Mouse (Mus musculus) liver, embryonic 16.5 days (tissue): ENCODE results near the gene Arhgap30. TPM values are rescaled to one million over a fixed set of nuclear protein-coding genes. Genes with fewer than 3 reads are reported as not detected.

ENCODE experiments used
- ATAC-seq: fragments of 200-750 bp; cut with Nextera tagmentation; 2 replicates; pipeline ENCODE4 v1.8.0; 2017; ENCODE audit warnings: low read depth, mild to moderate bottlenecking, moderate number of reproducible peaks, moderate library complexity
- H3K27ac ChIP-seq: fragments of 300-500 bp; sonication (generic); 2 replicates; pipeline ENCODE4 v1.5.1; 2014; ENCODE audit warnings: mild to moderate bottlenecking, low read length
- H3K27me3 ChIP-seq: fragments of 300-500 bp; sonication (generic); 2 replicates; pipeline ENCODE4 v1.6.1; 2014; ENCODE audit warnings: low read depth, low read length, mixed read lengths; ENCODE audit not compliant: control insufficient read depth, insufficient read depth
- H3K36me3 ChIP-seq: fragments of 300-500 bp; sonication (generic); 2 replicates; pipeline ENCODE4 v1.6.1; 2014; ENCODE audit warnings: mild to moderate bottlenecking; ENCODE audit not compliant: control insufficient read depth, insufficient read depth
- H3K4me1 ChIP-seq: fragments of 300-500 bp; sonication (generic); 2 replicates; pipeline ENCODE4 v1.6.1; 2014; ENCODE audit warnings: low read depth, low read length, mixed read lengths; ENCODE audit not compliant: control insufficient read depth
- H3K4me2 ChIP-seq: fragments of 300-500 bp; sonication (generic); 2 replicates; pipeline ENCODE4 v1.6.1; 2014; ENCODE audit warnings: low read depth, low read length, mixed read lengths
- H3K4me3 ChIP-seq: fragments of 300-500 bp; sonication (generic); 2 replicates; pipeline ENCODE4 v1.5.1; 2014; ENCODE audit warnings: low read depth, mild to moderate bottlenecking, low read length
- H3K9ac ChIP-seq: fragments of 300-500 bp; sonication (generic); 2 replicates; pipeline ENCODE4 v1.6.1; 2014; ENCODE audit warnings: low read depth, low read length
- H3K9me3 ChIP-seq: fragments of 300-500 bp; sonication (generic); replicated peaks from 2 replicates; pipeline ENCODE4 v1.6.1; 2016; ENCODE audit warnings: low read length; ENCODE audit not compliant: control insufficient read depth
- WGBS: fragments of 180-500 bp; shearing (Covaris S2); extraction: QIAGEN DNeasy Blood & Tissue Kit; methylation state at CpG from one replicate; pipeline ENCODE4 v1.1.7; 2014; ENCODE audit not compliant: insufficient replicate concordance; 5-methylcytosine and 5-hydroxymethylcytosine counted together
- polyA plus RNA-seq: library from polyadenylated mRNA; unstranded; fragments of >200 nt; fragmentation: Nextera tagmentation; extraction: Ambion mirVana; gene quantifications from 2 replicates; pipeline ENCODE4 v1.2.1, GENCODE M21; 2015

The Arhgap30 gene
- polyA plus RNA-seq, 1 experiment from 2014 or later: 5.8 TPM

GRCm38 (mm10) chr1:171387099-171387498 is 1.7 kb upstream of the Arhgap30 start:
- H3K27ac ChIP-seq: no peak overlapping the region
- H3K9ac ChIP-seq: no peak overlapping the region
- WGBS: 46% methylated on average over 6 of the region's 6 CpGs
- H3K27me3 ChIP-seq: no peaks in the 10 kb centered on the region
- no peak overlapping the region for H3K4me2 ChIP-seq
- no peaks in the 10 kb centered on the region for H3K4me1 ChIP-seq
- ATAC-seq: no peak
- H3K4me3 ChIP-seq: no peak overlapping the region
- no peaks in the 10 kb centered on the region for H3K9me3 ChIP-seq
- no peaks in the 10 kb centered on the region for H3K36me3 ChIP-seq

- Histone ChIP-seq H3K9me3 (no peaks in the 10 kb centered on the region), H3K4me3 (peak overlapping the region; percentile 48), H3K27me3 (no peaks in the 10 kb centered on the region), H3K36me3 (no peaks in the 10 kb centered on the region), H3K4me1 (no peaks in the 10 kb centered on the region), H3K9ac (no peak overlapping the region), H3K4me2 (no peak overlapping the region), H3K27ac (peak overlapping the region; percentile 77)
- ATAC-seq: peak; percentile 38; the same call in 1 of the 2 replicates
- WGBS: 30% methylated on average over 4 of the region's 4 CpGs
These were observed 1.3 kb downstream of the Arhgap30 start for GRCm38 (mm10) chr1:171390101-171390500.

GRCm38 (mm10) chr1:171401821-171402220 is 13.1 kb downstream of the Arhgap30 start:
- no peak overlapping the region for H3K27ac ChIP-seq
- H3K27me3 ChIP-seq: no peaks in the 10 kb centered on the region
- H3K4me1 ChIP-seq: no peaks in the 10 kb centered on the region
- WGBS: 84% methylated on average over 4 of the region's 4 CpGs
- no peaks in the 10 kb centered on the region for H3K36me3 ChIP-seq
- H3K4me2 ChIP-seq: no peak overlapping the region
- H3K9me3 ChIP-seq: no peaks in the 10 kb centered on the region
- H3K9ac ChIP-seq: no peak overlapping the region
- ATAC-seq: no peak
- H3K4me3 ChIP-seq: no peak overlapping the region

- H3K4me2 ChIP-seq: no peak overlapping the region
- ATAC-seq: no peak
- no peaks in the 10 kb centered on the region for H3K36me3 ChIP-seq
- no peaks in the 10 kb centered on the region for H3K4me1 ChIP-seq
- no peak overlapping the region for H3K4me3 ChIP-seq
- no peaks in the 10 kb centered on the region for H3K27me3 ChIP-seq
- WGBS: 74% methylated on average over 9 of the region's 9 CpGs
- H3K9ac ChIP-seq: no peak overlapping the region
- H3K27ac ChIP-seq: no peak overlapping the region
- H3K9me3 ChIP-seq: no peaks in the 10 kb centered on the region
These were observed 14.2 kb downstream of the Arhgap30 start for GRCm38 (mm10) chr1:171402991-171403390.

DNA sequence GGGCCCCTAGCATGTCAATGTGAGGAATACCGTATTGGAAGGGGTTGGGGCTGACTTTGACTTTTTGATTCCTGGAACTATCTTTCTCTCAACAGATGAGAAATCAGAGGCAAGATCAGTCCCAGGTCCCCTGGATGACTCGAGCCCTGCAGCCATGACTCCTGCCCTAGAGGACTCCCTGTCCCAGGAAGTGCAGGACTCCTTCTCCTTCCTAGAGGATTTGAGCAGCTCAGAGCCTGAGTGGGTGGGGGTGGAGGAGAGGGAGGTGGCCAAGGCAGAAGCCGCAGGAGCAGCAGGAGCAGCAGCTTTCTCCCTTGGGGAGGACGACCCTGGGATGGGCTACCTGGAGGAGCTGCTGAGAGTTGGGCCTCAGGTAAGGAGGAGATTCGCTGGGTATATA is 18.5 kb downstream of the Arhgap30 start:
- no peaks in the 10 kb centered on the region for H3K4me1 ChIP-seq
- 58% methylated on average over 5 of the region's 5 CpGs for WGBS
- no peak overlapping the region for H3K27ac ChIP-seq
- no peaks in the 10 kb centered on the region for H3K36me3 ChIP-seq
- no peak for ATAC-seq
- H3K9ac ChIP-seq: no peak overlapping the region
- H3K9me3 ChIP-seq: no peaks in the 10 kb centered on the region
- no peak overlapping the region for H3K4me3 ChIP-seq
- H3K27me3 ChIP-seq: no peaks in the 10 kb centered on the region
- H3K4me2 ChIP-seq: no peak overlapping the region

GRCm38 (mm10) chr1:171410231-171410630 is 21.5 kb downstream of the Arhgap30 start:
- Histone ChIP-seq H3K27me3 (no peaks in the 10 kb centered on the region), H3K4me3 (no peak overlapping the region), H3K36me3 (no peaks in the 10 kb centered on the region; the same call in 1 of the 2 replicates), H3K27ac (no peak overlapping the region), H3K9me3 (no peaks in the 10 kb centered on the region), H3K9ac (no peak overlapping the region), H3K4me2 (no peak overlapping the region), H3K4me1 (peaks cover 23% of the 10 kb centered on the region)
- 93% methylated on average over 1 of the region's 1 CpGs for WGBS
- ATAC-seq: no peak

- ATAC-seq: peak; percentile 97
These were observed 22.3 kb downstream of the Arhgap30 start, which contains the start of gene Usf1 for GRCm38 (mm10) chr1:171410947-171411484. Gene Usf1, plus strand, starts transcription at chr1:171411313.

GRCm38 (mm10) chr1:171411492-171411941 is 22.8 kb downstream of the Arhgap30 start:
- Histone ChIP-seq H3K4me2 (peak overlapping the region; percentile 69), H3K27me3 (no peaks in the 10 kb centered on the region), H3K9ac (peak overlapping the region; percentile 96), H3K36me3 (peaks cover 5% of the 10 kb centered on the region), H3K4me3 (peak overlapping the region; percentile 97), H3K27ac (peak overlapping the region; percentile 81), H3K9me3 (no peaks in the 10 kb centered on the region), H3K4me1 (peaks cover 23% of the 10 kb centered on the region)
- WGBS: under 1% methylated on average over 39 of the region's 39 CpGs
- peak; percentile 65 for ATAC-seq

More at GRCm38 (mm10) chr1:171410947-171411484, 22.3 kb downstream of the Arhgap30 start, which contains the start of gene Usf1:
- under 1% methylated on average over 36 of the region's 36 CpGs for WGBS
- Histone ChIP-seq H3K36me3 (no peaks in the 10 kb centered on the region; the same call in 1 of the 2 replicates), H3K4me1 (peaks cover 23% of the 10 kb centered on the region), H3K4me3 (peak within 1 kb of the TSS; percentile 97), H3K27me3 (no peaks in the 10 kb centered on the region), H3K9ac (peak within 1 kb of the TSS; percentile 96), H3K9me3 (no peaks in the 10 kb centered on the region), H3K27ac (peak within 1 kb of the TSS; percentile 81), H3K4me2 (peak within 1 kb of the TSS; percentile 69)

GRCm38 (mm10) chr1:171412001-171412441 is 23.3 kb downstream of the Arhgap30 start:
- under 1% methylated on average over 20 of the region's 20 CpGs for WGBS
- Histone ChIP-seq H3K27me3 (no peaks in the 10 kb centered on the region), H3K4me2 (peak overlapping the region; percentile 69), H3K9me3 (no peaks in the 10 kb centered on the region), H3K9ac (peak overlapping the region; percentile 96), H3K36me3 (peaks cover 10% of the 10 kb centered on the region), H3K4me1 (peaks cover 23% of the 10 kb centered on the region), H3K4me3 (peak overlapping the region; percentile 97), H3K27ac (peak overlapping the region; percentile 81)
- no peak for ATAC-seq
